Mouse (Mus musculus) cerebellum, adult 2 months (tissue): ENCODE measurements around the gene Cacnb4.

Experiments used
- CTCF ChIP-seq: fragments of 200-500 bp; IDR thresholded peaks from 2 replicates; pipeline ENCODE4 v1.5.1; 2011; ENCODE audit warnings: low read depth, mild to moderate bottlenecking, control low read depth, low read length, moderate library complexity, borderline replicate concordance; ENCODE audit not compliant: insufficient read depth
- POLR2A ChIP-seq: fragments of 200-500 bp; IDR thresholded peaks from 2 replicates; pipeline ENCODE4 v1.6.1; 2011; ENCODE audit warnings: low read length, control low read depth, borderline replicate concordance; ENCODE audit not compliant: insufficient read depth

GRCm38 (mm10) chr2:52715538-52715937 lies 38.9 kb upstream of the Cacnb4 start:
- TF ChIP-seq CTCF (no peak), POLR2A (no peak)
